Mouse (Mus musculus) MEL (cell line): ENCODE measurements at regions not wholly inside any gene's neighbourhood (a gene's known extent, or its start where the extent isn't known, plus 50 kb on each side); places are given as distances from the start of the nearest gene placed in this dataset.

ENCODE experiments used
- DNase-seq: peaks from one replicate; pipeline ENCODE4 v3.0.0; 2011; ENCODE audit warnings: low read depth, low spot score
- H3K27ac ChIP-seq: 2 replicates; pipeline ENCODE4 v1.5.1; 2012; ENCODE audit warnings: low read depth, mild to moderate bottlenecking, control low read depth, low read length, moderate library complexity; ENCODE audit not compliant: control insufficient read depth
- H3K27me3 ChIP-seq, 2 experiments: fragments of 150-350 bp in 1 of 2; sonication (generic) in 1 of 2; 2 replicates each; pipeline ENCODE4 v1.6.1; 2012; ENCODE audit warnings: low read length in 2 of 2, mild to moderate bottlenecking in 2 of 2, improper control_type of control experiment in 1 of 2, moderate library complexity in 1 of 2; ENCODE audit not compliant: insufficient read depth in 2 of 2, control insufficient read depth in 1 of 2
- H3K36me3 ChIP-seq, 2 experiments: 2 replicates each; pipeline ENCODE4 v1.6.1; 2012 to 2014; ENCODE audit warnings: low read length in 2 of 2, improper control_type of control experiment in 1 of 2, inconsistent platforms in 1 of 2, mild to moderate bottlenecking in 1 of 2; ENCODE audit not compliant: insufficient read depth in 2 of 2, control insufficient read depth in 1 of 2
- H3K4me1 ChIP-seq, 2 experiments: fragments of 150-350 bp in 1 of 2; sonication (generic) in 1 of 2; 2 replicates each; pipeline ENCODE4 v1.6.1; 2012; ENCODE audit warnings: low read length in 2 of 2, improper control_type of control experiment in 1 of 2, mild to moderate bottlenecking in 1 of 2; ENCODE audit not compliant: insufficient read depth in 2 of 2, control insufficient read depth in 1 of 2
- H3K4me3 ChIP-seq, 2 experiments: fragments of 150-350 bp in 1 of 2; sonication (generic) in 1 of 2; 2 replicates each; pipeline ENCODE4 v1.5.1; 2012; ENCODE audit warnings: low read depth in 2 of 2, low read length in 2 of 2, mild to moderate bottlenecking in 2 of 2, moderate library complexity in 2 of 2, control low read depth in 1 of 2, improper control_type of control experiment in 1 of 2; ENCODE audit not compliant: control insufficient read depth in 1 of 2, insufficient read depth in 1 of 2
- H3K79me2 ChIP-seq: 2 replicates; pipeline ENCODE4 v1.6.1; 2012; ENCODE audit warnings: mild to moderate bottlenecking, low read length, moderate library complexity; ENCODE audit not compliant: control insufficient read depth, poor library complexity, insufficient read depth
- H3K9ac ChIP-seq: 2 replicates; pipeline ENCODE4 v1.6.1; 2012; ENCODE audit warnings: low read depth, mild to moderate bottlenecking, control low read depth, low read length, moderate library complexity; ENCODE audit not compliant: control insufficient read depth, poor library complexity, severe bottlenecking
- H3K9me3 ChIP-seq: fragments of 150-350 bp; sonication (generic); replicated peaks from 2 replicates; pipeline ENCODE4 v1.6.1; 2012; ENCODE audit warnings: mild to moderate bottlenecking, low read length, improper control_type of control experiment, moderate library complexity; ENCODE audit not compliant: insufficient read depth
- CHD2 ChIP-seq: IDR thresholded peaks from 2 replicates; pipeline ENCODE4 v1.6.1; 2011; ENCODE audit warnings: low read length, improper control_type of control experiment
- E2F4 ChIP-seq: IDR thresholded peaks from 2 replicates; pipeline ENCODE4 v1.6.1; 2011; ENCODE audit warnings: low read depth, low read length, improper control_type of control experiment, borderline replicate concordance
- EP300 ChIP-seq, 2 experiments: IDR thresholded peaks; 2 replicates each; pipeline ENCODE4 v1.6.1; 2011; ENCODE audit warnings: improper control_type of control experiment in 2 of 2, low read length in 2 of 2, low read depth in 1 of 2, mild to moderate bottlenecking in 1 of 2
- HCFC1 ChIP-seq: IDR thresholded peaks from 2 replicates; pipeline ENCODE4 v1.6.1; 2012; ENCODE audit warnings: low read depth, mild to moderate bottlenecking, inconsistent platforms, low read length, improper control_type of control experiment, moderate library complexity
- JUND ChIP-seq: IDR thresholded peaks from 2 replicates; pipeline ENCODE4 v1.6.1; 2011; ENCODE audit warnings: low read depth, mild to moderate bottlenecking, improper control_type of control experiment, low read length
- MAX ChIP-seq: IDR thresholded peaks from 2 replicates; pipeline ENCODE4 v1.6.1; 2011; ENCODE audit warnings: low read length, improper control_type of control experiment
- MAZ ChIP-seq: IDR thresholded peaks from 2 replicates; pipeline ENCODE4 v1.6.1; 2012; ENCODE audit warnings: low read depth, mild to moderate bottlenecking, inconsistent platforms, low read length, improper control_type of control experiment
- MYC ChIP-seq: IDR thresholded peaks from 2 replicates; pipeline ENCODE4 v1.6.1; 2011; ENCODE audit warnings: low read depth, mild to moderate bottlenecking, low read length, improper control_type of control experiment, moderate library complexity
- POLR2A ChIP-seq, 2 experiments: IDR thresholded peaks; 2 replicates each; pipeline ENCODE4 v1.6.1; 2011 to 2012; ENCODE audit warnings: low read length in 2 of 2, mild to moderate bottlenecking in 2 of 2, control low read depth in 1 of 2, improper control_type of control experiment in 1 of 2, low read depth in 1 of 2, moderate library complexity in 1 of 2; ENCODE audit not compliant: control insufficient read depth in 1 of 2, insufficient read depth in 1 of 2, poor library complexity in 1 of 2
- RAD21 ChIP-seq: IDR thresholded peaks from 2 replicates; pipeline ENCODE4 v1.6.1; 2011; ENCODE audit warnings: mild to moderate bottlenecking, low read depth, low read length, improper control_type of control experiment
- RCOR1 ChIP-seq: IDR thresholded peaks from 2 replicates; pipeline ENCODE4 v1.6.1; 2012; ENCODE audit warnings: low read depth, mild to moderate bottlenecking, inconsistent platforms, low read length, improper control_type of control experiment
- SIN3A ChIP-seq: IDR thresholded peaks from 2 replicates; pipeline ENCODE4 v1.6.1; 2012; ENCODE audit warnings: low read length, improper control_type of control experiment, inconsistent platforms
- TAL1 ChIP-seq: IDR thresholded peaks from 2 replicates; pipeline ENCODE4 v1.6.1; 2012; ENCODE audit warnings: mild to moderate bottlenecking, inconsistent platforms, low read length, moderate library complexity, mixed read lengths
- USF1 ChIP-seq: IDR thresholded peaks from 2 replicates; pipeline ENCODE4 v1.6.1; 2014; ENCODE audit warnings: low read depth, mild to moderate bottlenecking, inconsistent platforms, low read length, improper control_type of control experiment, moderate library complexity
- USF2 ChIP-seq, 2 experiments: IDR thresholded peaks; 2 replicates each; pipeline ENCODE4 v1.6.1; 2011 to 2012; ENCODE audit warnings: improper control_type of control experiment in 2 of 2, low read length in 2 of 2, borderline replicate concordance in 1 of 2, inconsistent platforms in 1 of 2, low read depth in 1 of 2, mild to moderate bottlenecking in 1 of 2; ENCODE audit not compliant: insufficient read depth in 1 of 2

DNA sequence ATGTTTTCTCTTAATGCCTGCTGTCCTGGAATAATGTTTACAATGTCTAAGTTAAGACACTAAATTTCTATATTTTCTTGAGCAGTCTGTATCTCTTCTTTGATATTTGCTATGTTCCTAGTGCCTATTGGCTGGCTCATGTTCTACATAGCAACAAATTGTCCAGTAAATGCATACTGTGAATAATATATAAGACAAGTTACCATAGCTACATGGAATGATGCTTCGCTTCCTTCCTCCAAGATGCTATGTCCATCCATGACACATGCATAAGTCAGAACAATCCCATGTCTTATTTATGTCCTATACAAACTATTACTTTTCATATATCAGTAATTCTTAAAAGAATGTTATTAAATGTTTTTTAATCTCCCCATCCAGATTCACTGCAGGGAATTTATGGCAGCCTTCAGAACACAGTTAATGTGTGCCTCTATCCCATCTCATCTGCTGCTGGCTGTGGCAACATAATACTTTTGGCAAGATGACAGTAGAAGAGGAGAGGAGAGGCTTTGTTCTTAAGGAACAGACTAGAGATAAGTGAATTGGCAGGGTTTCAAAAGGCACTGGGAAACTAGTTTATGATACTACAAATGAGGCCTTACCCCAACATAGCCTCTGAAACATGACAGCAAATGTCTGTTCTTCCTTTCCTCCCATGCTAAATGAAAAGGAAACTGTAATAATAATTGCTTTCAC is 676.9 kb upstream of the 2610301B20Rik start:
- no peak overlapping the region for H3K27ac ChIP-seq
- H3K36me3 ChIP-seq, result no peaks in the 10 kb centered on the region
- DNase-seq, result peak; percentile 64
- no peak overlapping the region for H3K4me3 ChIP-seq
- H3K79me2 ChIP-seq, result no peaks in the 10 kb centered on the region
- H3K9me3 ChIP-seq, result no peaks in the 10 kb centered on the region
- no peak for TF ChIP-seq POLR2A (IDR thresholded peaks at IDR 0.05; ENCODE audit: control insufficient read depth in 1 of 2, insufficient read depth in 1 of 2, low read depth in 1 of 2, low read length in 2 of 2, poor library complexity in 1 of 2)
- TF ChIP-seq TAL1, result no peak
- no peak for TF ChIP-seq EP300 (IDR thresholded peaks at IDR 0.05; ENCODE audit: low read depth in 1 of 2, low read length in 2 of 2)
- TF ChIP-seq USF2 (IDR thresholded peaks at IDR 0.05; ENCODE audit: borderline replicate concordance in 1 of 2, insufficient read depth in 1 of 2, low read depth in 1 of 2, low read length in 2 of 2), result no peak
- TF ChIP-seq E2F4, result no peak
- no peak for TF ChIP-seq SIN3A
- no peak for TF ChIP-seq RAD21
- H3K4me1 ChIP-seq, result no peaks in the 10 kb centered on the region
- no peak overlapping the region for H3K9ac ChIP-seq
- H3K27me3 ChIP-seq, result no peaks in the 10 kb centered on the region

DNA sequence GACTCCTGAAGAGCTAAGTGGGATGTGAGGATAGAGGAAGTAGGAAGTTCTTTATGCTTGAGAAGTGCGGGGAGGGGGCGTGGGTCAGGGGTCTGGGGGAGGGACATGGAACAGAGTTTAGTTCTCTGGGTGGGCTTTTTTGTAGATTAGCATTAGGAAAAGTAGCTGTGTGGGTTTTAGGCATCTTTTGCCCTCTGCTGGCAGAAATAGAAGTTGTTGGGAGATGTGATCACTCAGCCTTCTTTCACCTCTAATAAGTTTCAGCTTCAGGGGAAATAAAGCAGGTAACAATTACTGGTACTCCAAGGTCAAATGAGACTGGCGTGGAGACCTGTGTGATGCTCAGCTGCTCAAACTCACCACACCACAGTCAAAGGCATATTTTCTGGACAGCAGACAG is 672.5 kb upstream of the 2610301B20Rik start:
- Histone ChIP-seq H3K36me3 (no peaks in the 10 kb centered on the region), H3K9ac (no peak overlapping the region), H3K4me3 (no peak overlapping the region), H3K79me2 (no peaks in the 10 kb centered on the region), H3K27me3 (no peaks in the 10 kb centered on the region), H3K27ac (no peak overlapping the region), H3K9me3 (no peaks in the 10 kb centered on the region), H3K4me1 (no peaks in the 10 kb centered on the region)
- DNase-seq, result no peak
- TF ChIP-seq USF1 (no peak), HCFC1 (no peak), RCOR1 (no peak), MAX (no peak), MYC (no peak), CHD2 (no peak), E2F4 (no peak), MAZ (no peak), USF2 (IDR thresholded peaks at IDR 0.05; ENCODE audit: borderline replicate concordance in 1 of 2, insufficient read depth in 1 of 2, low read depth in 1 of 2, low read length in 2 of 2) (no peak), JUND (no peak), SIN3A (no peak)
